Mouse (Mus musculus): ENCODE measurements at regions not wholly inside any gene's neighbourhood (a gene's known extent, or its start where the extent isn't known, plus 50 kb on each side); places are given as distances from the start of the nearest gene placed in this dataset.

GRCm38 (mm10) chr14:120560416-120560815 is 82.2 kb downstream of the Rap2a start:
- DNase-seq (ENCODE audit: extremely low spot score in 1 of 2, low spot score in 2 of 2), result no peak
- intact Hi-C loops (cut with DNase I), result no loop called here

DNA sequence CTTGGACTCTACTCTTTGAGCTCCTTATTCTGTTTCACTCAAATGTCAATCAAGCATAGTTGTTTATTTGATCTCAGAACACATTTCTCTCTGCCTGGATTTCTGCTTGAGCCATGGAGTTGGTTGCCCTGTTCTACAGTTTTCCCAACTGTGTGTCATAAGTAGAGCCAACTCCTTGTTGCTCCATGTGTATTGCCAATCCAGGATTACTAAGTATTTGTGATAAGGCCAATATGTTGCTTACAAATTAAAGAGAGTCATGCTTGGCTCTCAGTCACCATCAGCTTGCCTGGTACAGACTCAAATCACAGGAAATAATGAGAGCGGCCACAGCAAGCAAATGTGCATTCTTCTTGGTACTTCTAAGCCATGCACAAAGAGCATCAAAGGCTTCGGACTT is 82.7 kb downstream of the Rap2a start:
- DNase-seq (ENCODE audit: extremely low spot score in 1 of 2, low spot score in 2 of 2), result no peak
- intact Hi-C loops (cut with DNase I), result no loop called here

DNA sequence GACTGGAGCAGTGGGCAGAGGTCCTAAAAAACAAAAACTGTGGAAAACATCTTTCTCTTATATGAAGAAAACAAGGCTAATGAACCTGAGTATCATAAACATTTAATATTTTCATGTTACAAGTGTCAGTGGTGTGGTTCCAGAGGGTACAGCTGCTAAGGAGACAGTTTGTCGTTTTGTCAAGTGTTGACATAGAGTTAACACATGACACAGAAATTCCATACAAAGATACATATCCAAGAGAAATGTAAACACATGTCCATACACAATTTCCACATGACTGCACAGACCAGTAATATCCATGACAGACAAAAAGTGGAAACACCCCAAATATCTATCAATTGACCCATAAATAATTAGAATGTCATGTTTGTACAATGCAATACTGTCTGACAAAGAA is 88.7 kb downstream of the Rap2a start:
- intact Hi-C loops (cut with DNase I), result no loop called here
- DNase-seq (ENCODE audit: extremely low spot score in 1 of 2, low spot score in 2 of 2), result no peak

DNA sequence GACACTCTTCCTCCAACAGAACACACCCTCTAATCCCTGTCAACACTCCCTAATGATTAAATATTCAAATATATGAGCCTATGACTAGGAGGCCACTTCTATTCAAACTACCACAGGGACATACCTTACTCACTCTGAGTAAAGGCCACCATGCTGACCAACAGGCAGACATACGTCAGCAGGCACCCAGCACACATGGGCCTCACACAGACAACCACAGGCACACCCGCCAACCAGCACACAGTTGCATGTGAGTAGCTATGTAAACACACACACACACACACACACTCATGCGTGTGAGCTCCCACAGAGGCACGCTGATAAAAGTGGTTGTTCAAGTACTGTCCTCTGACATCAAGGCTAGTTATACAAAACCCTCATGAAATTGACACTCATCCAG is 89.8 kb downstream of the Rap2a start:
- no peak for DNase-seq (ENCODE audit: extremely low spot score in 1 of 2, low spot score in 2 of 2)
- intact Hi-C loops (cut with DNase I), result no loop called here

- DNase-seq (ENCODE audit: extremely low spot score in 1 of 2, low spot score in 2 of 2), result no peak
- intact Hi-C loops (cut with DNase I), result no loop called here
Observed at GRCm38 (mm10) chr14:120572238-120572637, 94.0 kb downstream of the Rap2a start.

GRCm38 (mm10) chr14:120575202-120575601 is 97.0 kb downstream of the Rap2a start:
- DNase-seq (ENCODE audit: extremely low spot score in 1 of 2, low spot score in 2 of 2), result no peak
- intact Hi-C loops (cut with DNase I), result loop anchor here (5.0 kb wide), 1 partner anchor 98 kb away; the partner anchor contains the start of gene Rap2a

GRCm38 (mm10) chr14:120578352-120579080 is 100.3 kb downstream of the Rap2a start:
- DNase-seq (ENCODE audit: extremely low spot score in 1 of 2, low spot score in 2 of 2), result peak; percentile 27 to 68
- intact Hi-C loops (cut with DNase I), result loop anchor here (5.0 kb wide), 1 partner anchor 101 kb away; the partner anchor contains the start of gene Rap2a

- no peak for DNase-seq (ENCODE audit: extremely low spot score in 1 of 2, low spot score in 2 of 2)
- intact Hi-C loops (cut with DNase I), result no loop called here
Observed at GRCm38 (mm10) chr14:120583807-120584206, 105.6 kb downstream of the Rap2a start.

- intact Hi-C loops (cut with DNase I), result no loop called here
- no peak for DNase-seq (ENCODE audit: extremely low spot score in 1 of 2, low spot score in 2 of 2)
Observed at GRCm38 (mm10) chr14:120592191-120592590, 113.9 kb downstream of the Rap2a start.

DNA sequence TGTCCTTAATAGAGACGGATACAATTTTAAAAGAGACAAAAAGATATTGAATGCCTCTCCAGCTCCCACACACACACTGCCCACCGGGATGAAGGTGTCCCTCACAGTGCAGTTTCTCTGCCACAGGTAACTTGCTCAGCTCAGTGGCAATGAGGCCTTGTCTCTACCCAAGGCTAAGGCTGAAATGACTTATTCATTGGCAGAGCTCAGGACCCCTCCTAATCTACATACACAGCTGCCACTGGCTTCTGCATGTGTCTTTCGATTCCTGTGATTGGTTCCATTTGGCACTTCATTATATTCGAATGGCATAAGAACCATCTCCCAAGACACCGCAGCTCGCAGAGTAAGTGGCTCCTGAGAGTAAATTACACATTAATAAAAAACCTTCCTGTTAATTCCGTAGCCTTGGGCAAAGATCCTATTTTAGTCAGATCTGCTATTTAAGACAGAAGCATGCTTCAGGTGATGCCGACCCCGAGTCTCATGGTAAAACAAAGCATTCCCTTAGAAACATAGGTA is 122.2 kb downstream of the Rap2a start:
- intact Hi-C loops (cut with DNase I), result no loop called here
- no peak for DNase-seq (ENCODE audit: extremely low spot score in 1 of 2, low spot score in 2 of 2)

- no peak for DNase-seq (ENCODE audit: extremely low spot score in 1 of 2, low spot score in 2 of 2)
- intact Hi-C loops (cut with DNase I), result no loop called here
Observed at GRCm38 (mm10) chr14:120601510-120601909, 123.3 kb downstream of the Rap2a start.

GRCm38 (mm10) chr14:120603849-120604492 is 125.7 kb downstream of the Rap2a start:
- intact Hi-C loops (cut with DNase I), result no loop called here
- DNase-seq (ENCODE audit: extremely low spot score in 1 of 2, low spot score in 2 of 2), result no peak

DNA sequence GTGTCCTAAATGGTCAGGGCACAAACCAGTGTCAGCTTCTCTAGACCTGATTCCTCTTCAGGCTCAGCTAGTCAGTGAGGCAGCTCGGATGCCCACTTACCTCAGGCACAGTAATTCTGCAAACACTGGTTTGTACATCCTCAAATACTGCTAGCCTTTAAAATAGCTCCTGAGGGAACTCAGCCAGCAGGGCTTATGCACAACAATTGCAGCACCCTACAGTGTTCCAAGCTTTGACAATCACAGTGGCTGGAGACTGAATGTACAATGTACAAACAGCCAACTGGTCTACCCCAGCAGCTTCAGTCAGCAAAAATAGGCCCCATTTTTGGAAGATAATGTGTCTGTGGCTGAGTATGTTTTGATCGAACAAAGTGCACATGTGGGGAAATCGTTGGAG is 129.6 kb downstream of the Rap2a start:
- DNase-seq (ENCODE audit: extremely low spot score in 1 of 2, low spot score in 2 of 2), result no peak
- intact Hi-C loops (cut with DNase I), result no loop called here

GRCm38 (mm10) chr14:120611311-120611710 is 133.1 kb downstream of the Rap2a start:
- intact Hi-C loops (cut with DNase I), result no loop called here
- DNase-seq (ENCODE audit: extremely low spot score in 1 of 2, low spot score in 2 of 2), result no peak

GRCm38 (mm10) chr14:120626223-120626935 is 148.1 kb downstream of the Rap2a start:
- intact Hi-C loops (cut with DNase I), result no loop called here
- DNase-seq (ENCODE audit: extremely low spot score in 1 of 2, low spot score in 2 of 2), result peak in 1 of 2 experiments; percentile 27

- intact Hi-C loops (cut with DNase I), result no loop called here
- DNase-seq (ENCODE audit: extremely low spot score in 1 of 2, low spot score in 2 of 2), result no peak
Observed at GRCm38 (mm10) chr14:120626936-120627277, 148.7 kb downstream of the Rap2a start.

GRCm38 (mm10) chr14:120632771-120633170 is 154.5 kb downstream of the Rap2a start:
- DNase-seq (ENCODE audit: extremely low spot score in 1 of 2, low spot score in 2 of 2), result peak in 1 of 2 experiments; percentile 31
- intact Hi-C loops (cut with DNase I), result no loop called here

DNA sequence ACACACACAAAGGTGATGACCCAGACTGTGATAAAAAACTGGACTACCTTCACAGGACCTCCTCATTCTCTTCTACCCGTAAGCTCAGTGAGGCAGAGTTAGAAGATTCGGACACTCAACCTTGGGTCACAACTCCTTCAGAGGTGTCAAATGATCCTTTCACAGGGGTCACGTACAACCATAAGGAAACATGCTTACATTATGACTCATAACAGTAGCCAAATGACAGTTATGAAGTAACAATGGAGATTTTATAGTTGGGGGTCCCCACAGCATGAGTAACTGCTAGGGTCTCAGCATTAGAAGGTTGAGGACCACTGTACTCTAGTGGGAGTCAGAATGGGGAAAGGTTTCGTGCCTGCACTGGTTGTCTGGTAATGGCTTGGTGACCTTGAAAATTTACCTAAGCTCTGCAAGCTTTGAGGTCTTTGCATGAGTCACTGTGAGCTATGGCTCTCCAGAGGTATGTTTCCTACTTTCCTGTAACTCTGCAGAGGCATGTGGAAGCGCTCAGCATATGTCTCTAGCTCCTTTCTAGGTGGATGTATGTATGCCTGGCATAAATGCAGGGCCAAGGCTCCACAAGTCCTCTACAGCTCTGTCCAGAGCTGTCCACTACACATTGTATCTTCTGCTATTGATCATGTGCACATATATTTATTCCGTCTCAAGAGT is 158.6 kb downstream of the Rap2a start:
- intact Hi-C loops (cut with DNase I), result no loop called here
- no peak for DNase-seq (ENCODE audit: extremely low spot score in 1 of 2, low spot score in 2 of 2)

GRCm38 (mm10) chr14:120637486-120638125 is 159.4 kb downstream of the Rap2a start:
- intact Hi-C loops (cut with DNase I), result no loop called here
- DNase-seq (ENCODE audit: extremely low spot score in 1 of 2, low spot score in 2 of 2), result no peak
